Mouse (Mus musculus): Measurements from ENCODE around the gene Mxd1. TPM values are rescaled to one million over a fixed set of nuclear protein-coding genes. Genes with fewer than 3 reads are reported as not detected.

The Mxd1 gene
- total RNA-seq, 2 experiments from 2014 or later = 17.9 to 20.7 TPM

GRCm38 (mm10) chr6:86669240-86669727 is 323 bp upstream of the Mxd1 start:
- Histone ChIP-seq H3K27ac (peak overlapping the region; percentile 87), H3K4me3 (peak overlapping the region; percentile 63)
- peak; percentile 100 for DNase-seq (ENCODE audit: low spot score in 2 of 2)
- TF ChIP-seq CTCF (conservative IDR thresholded peaks at IDR 0.05) = no peak

DNA sequence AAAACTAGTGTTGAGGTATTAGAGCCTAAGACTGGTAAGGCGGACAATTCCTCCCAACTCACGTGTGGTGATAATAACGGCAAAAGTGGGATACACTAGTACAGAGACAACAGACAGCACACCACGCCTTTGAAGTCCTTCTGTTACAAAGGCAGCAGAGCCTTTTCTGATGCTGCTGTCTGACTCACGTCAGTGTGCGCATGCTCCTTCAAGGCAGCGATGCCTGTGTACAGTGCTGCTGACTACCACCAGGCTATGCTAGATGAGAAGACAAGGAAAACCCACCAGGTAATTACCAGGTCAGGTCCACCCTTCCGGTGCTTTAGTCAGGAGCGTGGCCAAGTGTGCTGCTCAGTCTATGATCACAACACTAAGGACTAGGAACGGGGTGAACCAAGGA is 1.9 kb downstream of the Mxd1 start:
- Histone ChIP-seq H3K27ac (no peak overlapping the region), H3K4me3 (peak overlapping the region; percentile 3; the same call in 1 of the 2 replicates)
- DNase-seq (ENCODE audit: low spot score in 2 of 2) = no peak
- TF ChIP-seq CTCF (conservative IDR thresholded peaks at IDR 0.05) = no peak

DNA sequence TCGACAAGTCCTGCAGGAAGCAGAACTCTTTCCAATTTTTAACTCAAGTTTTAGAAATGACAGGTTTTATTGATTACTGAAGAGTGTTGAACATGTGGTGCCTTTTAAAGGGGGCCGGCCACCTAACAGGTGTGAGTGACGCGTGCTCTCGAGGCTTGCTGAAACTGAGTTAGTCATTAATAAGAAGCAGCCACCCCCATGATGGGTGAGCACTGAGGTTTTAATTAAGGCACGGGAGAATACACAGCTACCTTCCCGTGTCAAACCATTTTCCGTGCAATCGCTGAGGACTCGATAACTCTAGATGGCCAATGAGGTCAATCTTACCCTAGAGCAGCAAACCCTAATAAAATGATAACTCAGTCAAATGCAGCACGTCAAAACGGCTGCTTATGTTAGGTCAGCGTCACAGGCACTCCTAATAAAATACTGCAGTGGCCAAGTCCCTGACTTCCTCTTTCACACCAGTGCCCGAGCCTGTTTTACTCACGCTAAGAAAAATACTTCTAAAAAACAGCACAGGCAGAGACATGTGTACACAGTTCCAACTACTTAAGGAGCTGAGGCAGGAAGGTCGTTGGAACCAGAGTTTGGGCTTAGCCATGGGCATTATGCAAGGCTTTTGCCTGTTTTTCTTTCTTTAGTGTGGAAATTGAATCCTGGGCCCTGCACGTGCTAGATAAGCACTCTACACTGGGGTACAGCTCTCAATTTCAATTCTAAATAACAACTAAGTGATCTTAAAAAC is 3.2 kb downstream of the Mxd1 start:
- TF ChIP-seq CTCF (conservative IDR thresholded peaks at IDR 0.05) = no peak
- Histone ChIP-seq H3K4me3 (no peak overlapping the region; the same call in 1 of the 2 replicates), H3K27ac (no peak overlapping the region)
- no peak for DNase-seq (ENCODE audit: low spot score in 2 of 2)

GRCm38 (mm10) chr6:86665076-86665475 is 3.9 kb downstream of the Mxd1 start:
- H3K27ac ChIP-seq = no peak overlapping the region
- H3K4me3 ChIP-seq = no peak overlapping the region
- DNase-seq (ENCODE audit: low spot score in 2 of 2) = no peak
- TF ChIP-seq CTCF (conservative IDR thresholded peaks at IDR 0.05) = no peak

DNA sequence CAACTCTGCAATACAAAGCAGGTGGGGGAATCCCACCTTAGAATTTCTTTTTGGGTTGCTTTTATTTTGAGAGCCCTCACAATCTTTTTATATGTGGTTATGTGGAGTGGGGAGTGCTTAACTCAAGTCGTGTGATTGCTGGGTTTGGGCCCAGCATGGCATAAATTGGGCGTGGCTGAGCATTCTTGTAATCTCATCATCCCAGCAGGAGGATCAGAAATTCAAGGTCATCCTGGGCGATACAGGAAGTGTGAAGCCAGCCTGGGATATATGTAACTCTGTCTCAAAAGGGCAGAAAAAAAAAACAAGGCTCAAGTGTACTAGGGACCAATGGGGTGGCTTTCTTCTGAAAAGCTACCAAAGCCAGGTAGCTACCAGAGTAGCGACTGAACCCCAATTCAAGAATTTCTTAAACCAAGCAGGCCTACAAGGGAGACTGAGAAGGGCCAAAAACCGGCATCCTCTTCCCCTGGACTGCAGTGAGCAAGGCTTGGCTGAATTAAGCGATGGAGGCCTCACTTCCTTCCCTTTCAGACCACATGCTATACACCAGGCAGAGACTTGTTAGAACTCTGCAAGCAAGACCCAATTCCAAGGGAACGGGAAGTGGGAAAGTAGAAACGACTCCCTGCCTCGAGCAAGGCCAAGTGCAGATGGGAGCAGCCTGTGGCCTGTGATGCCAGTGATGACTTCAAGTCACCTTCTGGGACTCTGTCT is 8.6 kb downstream of the Mxd1 start:
- Histone ChIP-seq H3K4me3 (no peak overlapping the region), H3K27ac (no peak overlapping the region)
- no peak for TF ChIP-seq CTCF (conservative IDR thresholded peaks at IDR 0.05)
- no peak for DNase-seq (ENCODE audit: low spot score in 2 of 2)

DNA sequence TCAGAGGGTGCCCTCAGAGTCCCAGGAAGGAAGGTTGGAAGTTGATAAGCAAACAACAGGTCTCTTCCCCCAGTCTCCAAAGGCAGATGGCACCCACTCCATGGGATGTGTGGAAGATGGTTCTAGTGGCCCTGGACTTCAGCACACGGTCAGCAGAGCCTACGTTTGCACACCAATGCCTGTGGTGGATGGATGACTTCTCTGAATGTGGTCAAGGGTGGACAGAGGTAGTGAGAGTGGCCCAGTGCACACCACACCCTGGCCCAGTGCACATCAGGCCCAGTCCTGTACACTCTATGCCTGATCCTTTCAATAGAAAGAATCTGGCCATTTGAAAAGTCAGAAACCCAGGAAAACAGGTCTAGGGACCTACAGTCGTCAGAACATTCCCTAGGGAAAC is 10.5 kb downstream of the Mxd1 start:
- TF ChIP-seq CTCF (conservative IDR thresholded peaks at IDR 0.05) = no peak
- Histone ChIP-seq H3K27ac (no peak overlapping the region), H3K4me3 (no peak overlapping the region)
- no peak for DNase-seq (ENCODE audit: low spot score in 2 of 2)

GRCm38 (mm10) chr6:86654270-86654916 is 14.6 kb downstream of the Mxd1 start:
- TF ChIP-seq CTCF (conservative IDR thresholded peaks at IDR 0.05) = peak; percentile 23

DNA sequence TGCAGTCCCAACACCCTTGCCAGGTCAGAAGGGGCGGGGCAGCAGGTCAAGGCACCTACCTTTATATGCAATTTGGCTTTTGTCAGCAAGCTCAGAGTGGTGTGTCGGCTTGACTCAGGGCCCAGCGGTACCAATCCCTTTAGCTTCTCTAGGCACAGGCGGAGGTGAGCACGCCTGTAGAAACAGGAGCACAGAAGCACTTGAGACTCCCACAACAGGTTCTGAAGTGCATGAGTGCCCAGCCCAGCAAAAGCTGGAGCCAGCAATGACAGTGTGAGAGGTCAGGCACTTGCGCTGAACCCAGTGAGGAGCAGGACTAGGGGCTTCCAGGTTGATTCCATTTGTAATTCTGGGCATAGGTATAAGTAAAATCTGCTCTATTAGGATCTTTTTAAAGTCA is 15.9 kb downstream of the Mxd1 start:
- Histone ChIP-seq H3K4me3 (no peak overlapping the region), H3K27ac (no peak overlapping the region)
- no peak for TF ChIP-seq CTCF (conservative IDR thresholded peaks at IDR 0.05)
- DNase-seq (ENCODE audit: low spot score in 2 of 2) = no peak

More at GRCm38 (mm10) chr6:86654270-86654916, 14.6 kb downstream of the Mxd1 start:
- DNase-seq (ENCODE audit: low spot score in 2 of 2) = no peak
- H3K4me3 ChIP-seq = no peak overlapping the region
- H3K27ac ChIP-seq = no peak overlapping the region

- Histone ChIP-seq H3K4me3 (no peak overlapping the region), H3K27ac (no peak overlapping the region)
- no peak for DNase-seq (ENCODE audit: low spot score in 2 of 2)
- TF ChIP-seq CTCF (conservative IDR thresholded peaks at IDR 0.05) = no peak
Observed at GRCm38 (mm10) chr6:86646143-86646542, 22.8 kb downstream of the Mxd1 start.

GRCm38 (mm10) chr6:86645551-86645950 is 23.4 kb downstream of the Mxd1 start:
- H3K4me3 ChIP-seq = no peak overlapping the region
- H3K27ac ChIP-seq = no peak overlapping the region
- TF ChIP-seq CTCF (conservative IDR thresholded peaks at IDR 0.05) = no peak
- no peak for DNase-seq (ENCODE audit: low spot score in 2 of 2)

DNA sequence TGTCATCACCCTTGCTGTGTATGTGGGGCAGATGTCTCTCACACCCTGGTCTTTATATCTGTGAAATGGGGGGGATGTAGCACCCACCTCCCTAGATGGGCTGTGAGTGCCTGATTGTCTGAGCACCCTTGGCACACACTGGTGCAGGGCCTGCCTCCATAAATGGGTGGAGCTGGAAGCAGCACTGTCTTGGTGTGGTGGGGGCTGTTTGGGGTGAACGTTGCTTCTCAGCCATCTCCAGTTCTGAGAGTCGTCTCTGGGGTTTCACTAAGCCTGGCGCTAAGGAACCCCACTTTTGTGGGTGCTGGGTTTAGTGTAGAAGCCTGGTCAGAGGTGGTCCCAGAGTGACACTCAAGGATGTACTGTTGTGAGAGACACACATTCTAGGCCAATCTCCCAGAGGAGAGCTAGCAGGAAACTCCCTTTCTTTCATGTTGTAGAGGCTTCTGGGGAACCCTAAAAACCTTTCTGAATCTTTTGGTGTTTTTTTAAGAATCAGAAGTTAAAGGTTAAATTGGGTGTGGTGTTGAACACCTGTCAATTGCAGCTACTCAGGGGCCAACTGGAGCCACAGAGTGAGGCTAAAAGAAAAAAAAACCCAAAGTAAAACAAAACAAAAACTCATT is 24.1 kb downstream of the Mxd1 start:
- Histone ChIP-seq H3K27ac (no peak overlapping the region), H3K4me3 (no peak overlapping the region)
- DNase-seq (ENCODE audit: low spot score in 2 of 2) = no peak
- TF ChIP-seq CTCF (conservative IDR thresholded peaks at IDR 0.05) = no peak

DNA sequence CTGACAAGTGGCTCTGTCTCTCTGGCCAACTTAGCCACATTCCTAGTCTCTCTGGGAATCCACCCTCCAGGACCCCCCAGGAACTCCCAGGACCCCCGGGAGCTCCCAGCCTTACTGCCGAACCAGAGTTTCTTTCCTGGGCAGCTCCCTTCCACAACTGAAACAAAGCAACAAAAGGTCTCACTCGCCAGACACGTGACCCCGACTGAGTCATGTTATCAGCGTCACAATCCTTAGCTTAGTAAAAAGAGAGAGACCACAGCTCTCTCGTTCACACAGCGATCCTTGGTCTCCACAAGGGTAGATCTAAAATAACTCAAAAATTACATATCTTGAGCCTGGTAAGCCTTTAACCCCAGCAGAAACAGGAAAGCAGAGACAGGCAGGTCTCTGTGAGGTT is 27.2 kb downstream of the Mxd1 start:
- Histone ChIP-seq H3K4me3 (no peak overlapping the region), H3K27ac (no peak overlapping the region)
- DNase-seq (ENCODE audit: low spot score in 2 of 2) = no peak
- no peak for TF ChIP-seq CTCF (conservative IDR thresholded peaks at IDR 0.05)

DNA sequence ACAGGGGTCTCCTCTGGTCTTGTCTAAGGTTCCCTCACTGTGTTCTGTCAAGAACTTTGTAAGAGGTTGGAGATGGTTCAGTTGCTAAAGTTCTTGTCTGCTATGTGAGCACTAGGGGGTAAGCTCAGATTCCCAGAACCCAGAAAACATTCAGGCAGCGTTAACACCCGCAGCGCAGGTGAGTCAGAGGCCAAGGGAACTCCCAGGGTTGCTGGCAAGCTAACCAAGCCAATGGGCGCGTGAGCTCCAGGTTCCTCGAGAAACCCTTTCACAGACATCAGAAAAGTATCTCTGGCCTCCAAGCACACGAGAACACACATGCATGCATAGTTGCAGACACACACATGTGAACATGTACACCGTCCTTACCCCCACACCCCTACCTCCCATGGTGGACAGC is 28.2 kb downstream of the Mxd1 start:
- no peak for DNase-seq (ENCODE audit: low spot score in 2 of 2)
- TF ChIP-seq CTCF (conservative IDR thresholded peaks at IDR 0.05) = no peak
- Histone ChIP-seq H3K27ac (no peak overlapping the region), H3K4me3 (no peak overlapping the region)

Data from layer of hippocampus, adult 2 months (tissue).